Mouse (Mus musculus): ENCODE results near the gene Gid8. TPM values are rescaled to one million over a fixed set of nuclear protein-coding genes. Genes with fewer than 3 reads are reported as not detected.
A peak's percentile ranks its signal among the peaks of the same experiment; 100 is the strongest.

The Gid8 gene
- 10 to 100 TPM; 31.7 to 36.7 TPM for total RNA-seq (2021)
- long read RNA-seq, experiment 1, transcript Gid8-201 (5 exons, 1,655 nt): major isoform, 10 of 14 reads
- long read RNA-seq, experiment 1, partial matches to known transcripts: 2 of 14 reads
- long read RNA-seq, experiment 1, other reads (novel, unspliced or antisense): 2 of 14 reads
- long read RNA-seq, experiment 2, transcript Gid8-201 (5 exons, 1,655 nt): major isoform, 10 of 12 reads
- long read RNA-seq, experiment 2, partial matches to known transcripts: 2 of 12 reads
- long read RNA-seq, experiment 2, other reads (novel, unspliced or antisense): 0 of 12 reads

DNA sequence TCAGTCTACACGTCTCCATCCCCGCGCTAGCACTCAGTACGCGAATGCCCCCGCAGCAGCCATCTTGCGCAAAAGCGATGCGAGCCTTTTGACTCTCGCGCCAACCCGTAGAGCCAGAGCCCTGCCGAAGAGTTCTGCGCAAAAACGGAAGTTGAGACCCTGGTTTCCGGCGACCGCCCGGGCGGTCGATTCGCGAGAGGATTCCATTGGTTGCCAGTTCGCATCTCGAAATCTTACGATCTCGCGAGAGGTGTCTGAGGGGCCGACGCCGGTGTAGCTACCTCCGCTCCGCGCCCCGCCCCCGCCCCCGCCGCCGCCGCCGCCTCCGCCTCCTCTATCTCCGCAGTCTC lies at the start of gene Gid8, which contains the start of gene Dido1:
Gene Gid8, plus strand, starts transcription at position 195 of the 350 bp plus-strand sequence.
Gene Dido1, minus strand, starts transcription at position 77 of the 350 bp plus-strand sequence.
- peak; percentile 97 for DNase-seq (ENCODE audit: low spot score)

DNA sequence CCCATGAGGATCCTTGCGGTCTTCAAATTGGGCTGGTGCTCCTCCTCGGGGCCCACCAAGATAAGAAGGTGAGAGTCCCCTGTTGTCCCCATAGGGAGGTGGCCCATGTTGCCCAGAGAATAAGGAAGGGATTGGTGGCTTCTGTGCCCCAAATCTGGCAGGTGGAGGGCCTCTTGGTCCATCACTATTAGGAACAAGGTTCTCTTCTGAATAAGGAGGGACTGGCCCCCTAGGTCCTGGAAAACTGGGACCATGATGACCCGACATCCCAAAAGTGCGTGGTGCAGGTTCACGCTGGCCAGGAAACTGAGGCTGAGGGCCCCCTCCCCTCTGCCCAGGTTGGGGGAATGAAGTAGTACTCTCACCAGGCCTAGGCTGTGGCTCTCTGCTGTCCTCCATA lies 49.4 kb upstream of the Gid8 start:
- no peak for DNase-seq (ENCODE audit: low spot score)

DNA sequence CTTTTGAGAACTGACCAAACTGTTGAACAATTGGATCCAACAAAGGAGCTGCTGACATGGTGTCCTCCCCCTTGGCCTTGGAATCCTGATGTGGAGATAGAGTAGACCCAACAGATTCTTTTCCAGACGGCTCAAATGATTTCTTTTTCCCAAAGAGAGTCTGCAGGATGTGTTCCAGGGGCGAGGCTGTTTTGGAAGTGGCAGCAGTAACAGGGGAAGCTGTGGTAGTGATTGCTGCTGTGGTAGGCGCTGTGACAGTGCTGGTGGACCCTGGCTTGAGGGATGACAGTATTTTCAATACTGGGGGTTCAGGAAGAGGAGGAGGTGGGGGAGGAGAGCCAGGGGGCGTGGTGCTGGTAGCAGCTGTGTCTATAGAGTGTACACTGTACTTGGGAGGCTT lies 47.9 kb upstream of the Gid8 start:
- no peak for DNase-seq (ENCODE audit: low spot score)

DNA sequence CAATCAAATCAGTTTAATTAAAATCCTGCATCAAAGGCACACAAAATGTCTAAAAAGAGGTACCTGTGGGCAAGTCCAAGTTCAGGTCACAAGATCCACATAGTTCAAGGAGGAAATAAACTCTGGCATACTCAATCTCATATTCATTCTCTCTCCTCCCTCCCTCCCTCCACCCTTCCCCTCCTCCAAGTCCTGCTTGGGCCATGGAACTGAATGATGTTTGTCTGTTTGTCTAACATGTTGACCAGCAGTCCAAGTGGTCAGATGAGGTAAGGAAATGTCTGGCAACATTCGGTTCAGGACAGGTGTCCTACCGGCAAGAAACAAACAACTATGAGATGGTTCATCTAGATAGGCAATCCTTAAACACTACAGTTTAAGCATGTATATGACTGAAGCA lies 33.2 kb upstream of the Gid8 start:
- no peak for DNase-seq (ENCODE audit: low spot score)

DNA sequence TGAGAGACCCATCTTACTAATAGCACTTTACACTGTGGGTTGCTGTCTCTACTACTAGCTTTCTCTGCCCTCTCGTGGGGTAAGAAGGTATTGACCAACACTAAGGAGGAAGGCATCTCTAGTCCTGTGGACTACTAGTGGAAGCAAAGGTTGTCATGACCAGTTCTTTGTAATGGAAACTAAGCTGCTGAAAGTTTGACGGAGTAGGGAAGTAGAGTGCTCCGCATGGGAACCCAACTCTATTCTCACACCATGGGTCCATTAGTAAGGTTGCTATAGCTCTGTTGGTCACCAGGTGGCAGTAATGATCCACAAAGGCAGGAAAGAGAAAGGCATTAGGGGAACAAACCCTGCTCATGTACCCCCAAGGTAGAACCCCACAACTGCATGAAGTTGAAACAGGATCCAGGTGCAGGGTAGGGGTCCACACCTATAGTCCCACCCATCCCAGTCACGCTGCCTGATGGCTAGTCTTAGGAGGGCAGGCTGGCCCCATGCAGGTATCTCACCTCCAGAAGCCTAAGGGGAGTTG lies 31.2 kb upstream of the Gid8 start:
- DNase-seq (ENCODE audit: low spot score): peak; percentile 73

DNA sequence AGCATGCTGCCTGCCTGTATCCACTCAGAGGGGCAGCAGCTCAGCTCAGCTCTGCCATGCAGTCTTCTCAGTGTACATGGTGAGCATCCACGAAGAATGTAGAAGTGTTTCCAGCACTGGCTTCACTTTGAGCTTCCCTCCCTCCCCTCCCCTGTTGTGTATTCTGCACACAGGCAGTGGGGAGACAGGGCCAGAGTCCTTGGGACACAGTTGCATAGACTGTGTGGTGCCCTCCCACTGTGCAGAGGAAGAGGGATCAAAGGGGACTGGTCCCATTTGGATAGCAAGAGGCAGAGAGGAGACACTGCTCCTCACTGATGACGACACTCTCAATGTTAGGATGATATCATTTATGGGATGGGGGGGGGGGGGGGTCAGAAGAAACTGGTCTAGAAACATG lies 28.7 kb upstream of the Gid8 start:
- DNase-seq (ENCODE audit: low spot score): no peak

DNA sequence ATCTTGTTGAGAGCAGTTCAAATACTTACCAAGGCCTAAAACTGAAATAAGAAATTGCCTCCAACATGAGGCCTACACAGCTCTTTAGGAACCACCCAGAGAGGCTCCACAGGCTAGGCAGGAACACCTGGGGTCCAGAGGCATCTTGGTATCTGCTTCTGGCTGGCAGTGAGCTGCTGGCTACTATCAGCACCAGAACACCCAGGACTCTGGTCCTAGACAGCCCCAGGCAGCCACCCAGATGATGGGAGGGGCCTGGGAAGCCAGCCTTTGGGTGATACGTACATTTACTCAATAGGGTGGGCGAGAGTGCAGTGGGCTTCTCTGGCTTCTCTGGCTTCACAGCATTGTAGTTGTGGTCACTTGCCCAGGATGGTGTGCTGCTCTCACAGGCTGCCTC lies 26.4 kb upstream of the Gid8 start:
- DNase-seq (ENCODE audit: low spot score): no peak

DNA sequence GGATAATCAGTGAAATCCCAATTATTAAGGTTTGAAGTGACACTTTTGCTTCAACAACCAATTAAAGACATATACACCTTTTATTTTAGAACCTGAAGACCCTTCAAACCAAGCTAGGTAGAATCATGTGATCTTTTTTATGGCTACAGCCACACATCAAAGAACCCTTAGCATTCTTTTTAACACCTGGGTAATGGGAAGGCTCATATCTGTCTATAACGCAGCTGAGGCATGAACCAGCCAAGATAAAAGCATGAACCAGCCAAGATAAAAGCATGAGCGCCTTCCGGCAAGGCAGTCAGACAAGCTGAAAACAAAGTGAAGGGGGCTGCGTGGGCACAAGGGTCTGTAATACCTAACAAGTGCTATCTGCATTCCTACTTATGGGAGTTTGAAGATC lies 25.9 kb upstream of the Gid8 start:
- DNase-seq (ENCODE audit: low spot score): no peak

DNA sequence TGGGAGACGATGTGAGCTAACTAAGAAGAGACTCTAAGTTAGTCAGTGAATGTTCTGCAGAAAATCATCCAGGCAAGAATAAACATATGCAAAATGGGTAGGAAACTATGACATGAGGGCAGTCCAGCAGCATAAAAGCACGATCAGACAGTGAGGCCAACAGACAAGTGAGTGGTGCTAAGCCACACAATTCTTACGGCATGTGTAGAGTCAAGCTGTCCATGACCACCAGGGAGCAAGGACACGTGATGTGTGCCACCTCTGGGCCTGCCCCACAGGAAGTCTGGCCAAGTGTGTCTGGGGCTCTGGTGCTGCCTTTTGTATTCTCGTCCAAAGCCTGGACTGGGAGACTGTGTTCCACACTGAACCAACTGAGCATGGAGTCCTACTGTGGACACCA lies 20.1 kb upstream of the Gid8 start:
- DNase-seq (ENCODE audit: low spot score): no peak

DNA sequence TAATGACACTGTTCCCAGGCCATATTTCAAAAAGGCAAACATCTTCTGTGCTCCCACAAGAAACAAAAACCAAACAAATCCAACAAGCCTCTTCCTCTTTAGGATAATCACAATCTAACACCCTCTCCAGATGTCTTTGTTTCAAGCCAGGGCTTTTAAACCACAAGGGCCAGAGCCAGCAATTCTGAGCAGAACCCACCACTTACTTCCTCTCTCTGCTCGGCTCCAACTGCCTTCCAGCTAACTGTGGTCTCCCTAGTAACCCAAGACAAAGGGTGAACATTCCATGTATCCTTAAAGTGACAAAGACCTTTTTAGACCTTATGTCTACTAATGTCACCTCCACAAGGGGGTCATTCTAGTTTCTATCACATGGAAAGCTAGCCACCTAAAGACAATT lies 17.3 kb upstream of the Gid8 start:
- peak; percentile 15 for DNase-seq (ENCODE audit: low spot score)

DNA sequence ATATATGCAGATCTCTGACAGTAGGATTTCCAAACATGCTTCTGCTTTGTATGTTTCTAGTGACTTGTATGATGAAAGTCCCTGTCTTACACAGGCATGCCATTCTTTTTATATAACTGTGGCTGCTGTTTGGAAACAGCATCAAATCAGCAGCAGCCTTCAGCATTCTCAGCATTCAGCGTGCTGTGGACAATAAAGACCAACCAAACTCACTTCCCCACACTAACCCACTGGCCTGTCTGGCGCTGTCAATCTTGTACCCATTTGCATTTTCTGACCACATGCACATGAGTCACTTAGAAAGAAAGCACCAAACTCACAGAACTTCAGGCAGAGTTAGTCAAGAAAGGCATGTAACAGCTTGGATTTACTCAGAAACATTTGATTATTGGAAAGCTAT lies 14.7 kb upstream of the Gid8 start:
- no peak for DNase-seq (ENCODE audit: low spot score)

DNA sequence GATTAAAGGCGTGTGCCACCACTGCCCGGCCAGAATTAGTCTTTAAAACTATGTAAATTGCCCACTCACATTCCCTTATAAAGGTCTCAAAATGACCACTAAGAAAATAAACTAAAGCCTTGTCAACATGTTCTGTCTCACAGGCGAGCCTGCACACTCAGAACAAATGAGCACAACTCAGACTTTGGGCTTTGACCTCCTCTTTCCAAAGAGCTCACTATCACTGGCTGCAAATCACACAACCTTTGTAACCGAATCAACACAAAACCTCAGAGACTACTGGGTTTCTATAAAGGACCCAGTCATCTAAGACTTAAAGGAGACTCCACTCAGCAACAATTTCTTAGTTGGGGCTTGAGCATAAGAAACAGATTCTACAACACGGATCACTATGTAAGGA lies 9.5 kb upstream of the Gid8 start:
- no peak for DNase-seq (ENCODE audit: low spot score)

DNA sequence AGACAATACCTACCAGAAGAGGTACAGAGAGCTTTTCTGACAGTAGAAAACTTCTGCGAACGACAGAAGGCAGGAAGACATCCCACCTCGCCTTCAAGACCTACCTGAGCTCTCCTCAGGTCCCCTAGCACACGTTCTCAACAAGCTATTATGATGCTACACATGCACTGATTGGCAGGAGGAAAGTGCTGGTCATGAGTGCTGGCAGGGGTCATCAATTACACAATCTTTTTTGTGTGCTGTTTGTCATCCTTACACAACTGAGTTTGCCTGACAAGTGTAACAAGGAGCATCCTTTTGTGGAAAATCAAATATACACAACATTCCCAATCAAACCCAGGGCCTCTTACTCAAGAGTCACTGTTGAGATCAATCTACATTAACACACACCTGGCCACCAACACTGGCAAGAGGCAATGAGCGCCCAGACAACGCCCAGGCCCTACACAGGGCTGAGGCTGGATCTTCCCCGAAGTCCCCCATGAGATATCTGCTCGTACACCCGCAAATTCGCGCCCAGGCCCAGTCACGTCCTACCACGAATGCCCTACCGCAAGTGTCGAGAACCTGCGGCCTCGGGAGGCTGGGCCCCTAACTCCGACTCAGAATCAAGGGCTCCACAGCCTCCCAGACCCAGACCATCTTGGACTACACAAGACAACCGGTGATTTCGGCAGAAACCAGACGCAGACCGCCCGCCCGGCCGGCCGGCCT lies 8.7 kb upstream of the Gid8 start:
- DNase-seq (ENCODE audit: low spot score): no peak

DNA sequence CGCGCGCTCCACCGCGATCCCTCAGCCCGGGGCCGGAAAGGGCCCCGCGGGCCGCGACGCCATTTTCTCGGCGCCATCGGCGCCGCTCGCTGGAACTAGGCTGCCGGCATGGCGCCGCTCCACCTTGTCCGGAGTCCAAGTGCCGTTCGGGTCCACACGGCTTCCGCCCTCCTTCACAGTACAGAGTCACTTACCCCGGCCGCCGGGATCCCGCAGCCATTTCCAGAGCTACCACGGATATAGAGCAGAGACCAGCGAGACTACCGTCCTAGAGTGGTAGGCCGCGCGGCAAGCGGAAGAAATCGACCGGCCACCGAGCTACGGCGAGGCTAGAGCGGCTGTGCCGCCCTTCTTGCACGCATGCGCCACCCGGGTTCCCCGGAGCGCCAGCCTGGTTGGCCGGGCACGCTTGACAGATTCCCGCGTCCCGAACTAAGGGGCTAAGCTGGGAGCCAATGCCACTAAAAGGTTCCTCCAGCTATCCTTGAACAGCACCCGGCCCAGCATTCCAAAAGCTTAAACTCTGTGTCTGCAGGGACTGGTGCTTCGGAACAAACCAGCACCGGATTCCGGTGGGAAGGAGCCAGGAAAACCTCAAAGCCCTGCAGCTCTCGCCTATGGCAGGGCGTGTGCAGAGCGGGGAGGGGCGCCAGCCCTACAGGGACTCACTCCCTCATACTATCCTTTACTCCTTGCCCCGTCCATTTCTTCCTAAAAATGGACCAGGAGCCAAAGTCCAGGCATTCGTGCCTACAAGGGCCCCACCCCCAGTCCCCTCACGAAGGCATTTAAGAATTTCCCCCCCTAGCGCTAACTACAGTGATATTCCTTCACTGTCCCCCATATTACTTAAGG lies 7.9 kb upstream of the Gid8 start:
- DNase-seq (ENCODE audit: low spot score): peak; percentile 88

DNA sequence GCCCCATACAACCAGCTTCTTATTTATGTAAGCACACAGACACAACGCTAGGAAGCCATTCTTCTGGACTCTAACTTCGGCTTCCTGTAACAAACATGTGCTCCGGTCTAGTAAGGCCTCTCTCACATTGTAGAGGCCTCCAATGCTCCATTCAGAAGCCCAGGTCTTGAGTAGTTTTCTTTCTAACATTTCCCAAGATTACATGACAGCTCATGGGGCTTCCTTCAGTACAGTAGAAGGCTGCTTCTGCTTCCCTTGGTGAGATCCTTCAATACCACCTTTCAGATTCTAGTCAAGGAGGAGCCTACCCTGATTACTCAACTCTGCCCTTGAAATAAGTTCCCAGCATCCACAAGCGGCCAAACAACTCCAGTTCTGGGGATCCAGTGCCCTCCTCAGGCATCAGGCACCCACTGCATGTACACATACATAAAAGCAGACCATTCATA lies 7.2 kb upstream of the Gid8 start:
- no peak for DNase-seq (ENCODE audit: low spot score)

DNA sequence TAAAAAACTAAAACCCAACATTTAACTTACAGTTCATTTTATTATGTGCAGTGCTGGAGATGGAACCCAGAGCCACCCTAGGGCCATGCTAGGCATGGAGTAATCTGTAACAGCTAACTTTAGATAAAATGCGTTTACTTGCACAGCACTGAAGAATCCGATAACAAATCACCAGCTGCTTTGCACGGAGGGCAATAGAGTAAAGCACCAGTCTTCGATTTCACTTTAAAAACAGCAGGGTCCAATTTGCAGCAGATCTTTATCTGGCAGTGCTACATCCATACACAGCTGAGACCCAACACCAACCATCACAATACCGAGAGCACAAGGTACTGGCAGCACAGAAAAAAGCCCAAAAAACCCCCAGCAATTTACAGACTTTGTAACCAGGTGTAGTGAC lies 6.7 kb upstream of the Gid8 start:
- no peak for DNase-seq (ENCODE audit: low spot score)

DNA sequence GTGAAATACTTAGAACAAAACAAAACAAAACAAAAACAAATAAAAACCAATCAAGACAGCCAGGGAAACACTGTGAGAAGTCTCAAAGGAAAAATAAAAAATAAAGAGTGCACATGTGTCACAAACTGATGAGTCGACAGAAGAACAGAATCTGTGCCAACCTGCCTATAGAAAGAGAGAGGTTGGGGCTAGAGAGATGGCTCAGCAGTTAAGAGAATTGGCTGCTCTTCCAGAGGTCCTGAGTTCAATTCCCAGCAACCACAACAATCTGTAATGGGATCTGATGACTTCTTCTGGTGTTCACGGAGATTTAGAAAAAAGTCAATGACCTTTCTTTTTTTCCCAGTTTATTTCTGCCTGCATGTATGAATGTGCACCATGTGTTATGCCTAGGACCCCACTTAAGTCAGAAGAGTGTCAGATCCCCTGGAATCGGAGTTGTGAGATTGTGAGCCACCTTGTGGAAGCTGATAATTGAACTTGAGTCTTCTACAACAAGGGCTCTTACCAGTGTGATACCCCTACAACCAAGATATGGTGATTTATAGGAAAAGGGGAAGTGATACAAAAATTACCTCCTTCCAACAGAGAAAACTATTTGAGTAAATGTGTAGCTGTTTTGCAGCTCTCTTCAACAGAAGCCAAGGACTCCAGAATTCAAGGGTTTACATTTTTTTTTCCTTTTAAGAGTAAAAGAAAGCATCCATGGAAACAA lies 6.1 kb upstream of the Gid8 start:
- no peak for DNase-seq (ENCODE audit: low spot score)

DNA sequence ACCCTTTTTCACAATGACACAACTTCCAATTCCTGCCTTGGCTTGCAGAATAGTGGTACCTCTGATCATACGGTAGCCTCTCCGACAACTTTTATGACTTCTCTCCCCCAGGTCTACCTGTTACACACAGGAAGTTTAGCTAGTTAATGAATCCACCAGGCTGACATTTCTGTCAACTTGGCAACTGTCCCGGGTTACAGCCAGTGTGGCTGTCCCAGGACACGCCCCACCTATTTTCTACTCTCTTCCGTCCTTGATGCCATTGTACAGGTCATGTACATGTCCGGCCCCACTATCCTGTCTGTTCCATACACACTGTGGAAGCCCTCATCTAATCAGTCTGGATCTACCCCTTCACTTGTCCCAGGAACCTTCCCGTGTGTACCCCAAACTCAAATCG lies 5.3 kb upstream of the Gid8 start:
- DNase-seq (ENCODE audit: low spot score): peak; percentile 54

DNA sequence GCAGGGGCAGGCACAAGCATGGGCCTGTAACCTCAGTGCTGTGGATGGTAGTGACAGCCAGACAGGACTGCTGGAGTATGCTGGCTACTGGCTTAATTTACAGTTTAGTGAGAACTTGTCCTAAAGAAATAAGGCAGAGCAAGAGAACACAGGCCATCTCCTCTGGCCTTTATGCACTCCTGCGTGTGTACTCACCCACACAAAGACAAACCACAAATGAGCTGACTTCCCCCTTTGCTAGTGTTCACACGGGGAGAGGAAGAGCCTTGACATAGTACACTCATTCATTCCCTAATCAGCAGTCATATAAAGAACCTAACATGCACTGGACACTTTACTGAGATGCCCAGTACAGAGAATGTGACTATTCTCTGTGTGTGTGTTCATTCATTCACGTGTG lies 4.9 kb upstream of the Gid8 start:
- no peak for DNase-seq (ENCODE audit: low spot score)

DNA sequence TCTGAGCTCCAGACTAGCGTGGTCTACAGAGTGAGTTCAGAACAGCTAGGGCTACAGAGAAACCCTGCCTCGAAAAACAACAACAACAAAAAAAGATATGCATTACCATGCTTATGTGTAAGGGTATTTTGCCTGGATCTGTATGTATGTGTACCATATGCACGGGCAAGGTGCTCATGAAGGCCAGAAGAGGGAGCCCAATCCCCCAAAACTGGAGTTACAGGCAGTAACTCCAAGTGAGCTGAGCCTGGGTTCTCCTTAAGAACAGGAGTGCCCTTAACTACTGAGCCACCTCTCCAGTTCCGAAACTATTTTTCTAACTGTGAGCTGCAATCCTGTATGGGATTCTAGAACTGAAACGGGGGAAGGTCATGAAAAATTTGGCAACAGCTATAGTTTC lies 3.9 kb upstream of the Gid8 start:
- DNase-seq (ENCODE audit: low spot score): no peak
